Mouse (Mus musculus) lung, postnatal 0 days (tissue): ENCODE data around the gene Ncoa1.

Source experiments
- CTCF ChIP-seq: IDR thresholded peaks from 2 replicates; pipeline ENCODE4 v1.5.1; 2016; ENCODE audit warnings: antibody characterized with exemption, mild to moderate bottlenecking
- EP300 ChIP-seq: IDR thresholded peaks from 2 replicates; pipeline ENCODE4 v1.6.1; 2016; ENCODE audit warnings: antibody characterized with exemption, mild to moderate bottlenecking, control low read depth

DNA sequence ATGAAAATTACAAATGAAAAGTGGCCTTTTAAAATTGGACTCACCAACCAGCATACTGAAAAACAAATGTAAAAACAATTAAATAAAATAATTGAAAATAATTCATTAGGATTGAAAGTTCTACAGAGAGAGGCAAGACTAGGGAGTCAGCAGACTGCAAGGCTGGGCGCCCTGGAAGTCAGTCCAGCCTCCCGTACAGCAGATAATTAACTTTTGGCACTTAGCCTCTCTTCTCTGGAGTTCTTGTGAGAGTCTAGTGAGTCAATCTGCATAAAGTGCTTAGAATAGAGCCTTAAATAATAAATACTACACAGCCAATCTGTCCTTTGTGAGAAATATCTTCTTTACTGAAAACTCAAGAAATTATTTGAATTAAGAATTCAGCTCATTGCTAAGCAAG is 69.9 kb downstream of the Ncoa1 start:
- TF ChIP-seq CTCF: no peak
- TF ChIP-seq EP300: no peak
